Mouse (Mus musculus): ENCODE data around the gene Rbm47.

DNA sequence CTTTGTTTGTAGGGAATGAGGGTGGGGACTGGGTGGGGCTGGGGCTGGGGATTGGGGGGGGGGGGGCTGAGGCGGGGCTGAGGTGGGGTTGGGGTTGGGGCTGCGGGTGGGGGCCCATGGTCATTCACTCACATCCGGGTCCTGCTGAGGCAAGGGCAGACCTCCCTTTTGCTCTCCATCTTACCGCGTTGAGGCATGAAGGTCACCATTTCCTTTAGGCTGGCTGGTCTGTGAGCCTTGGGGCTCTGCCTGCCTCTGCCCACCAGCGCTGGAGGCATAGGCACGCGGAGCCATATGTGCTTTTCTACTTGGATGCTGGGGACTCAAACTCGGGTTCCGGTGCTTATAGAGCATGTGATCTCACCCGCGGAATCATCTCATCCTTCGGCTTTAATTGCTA lies 197.2 kb downstream of the Rbm47 start:
- TF ChIP-seq POLR2A (IDR thresholded peaks at IDR 0.05; ENCODE audit: control insufficient read depth, extremely low read depth, insufficient read depth, low read length, poor library complexity) (no peak), CTCF (IDR thresholded peaks at IDR 0.05; ENCODE audit: borderline replicate concordance, control insufficient read depth, extremely low read depth, insufficient read depth, low read length, poor library complexity) (no peak)

Measured in thymus, adult 2 months (tissue).